Mouse (Mus musculus): Measurements from ENCODE around the gene Svop.

Gene Svop

DNA sequence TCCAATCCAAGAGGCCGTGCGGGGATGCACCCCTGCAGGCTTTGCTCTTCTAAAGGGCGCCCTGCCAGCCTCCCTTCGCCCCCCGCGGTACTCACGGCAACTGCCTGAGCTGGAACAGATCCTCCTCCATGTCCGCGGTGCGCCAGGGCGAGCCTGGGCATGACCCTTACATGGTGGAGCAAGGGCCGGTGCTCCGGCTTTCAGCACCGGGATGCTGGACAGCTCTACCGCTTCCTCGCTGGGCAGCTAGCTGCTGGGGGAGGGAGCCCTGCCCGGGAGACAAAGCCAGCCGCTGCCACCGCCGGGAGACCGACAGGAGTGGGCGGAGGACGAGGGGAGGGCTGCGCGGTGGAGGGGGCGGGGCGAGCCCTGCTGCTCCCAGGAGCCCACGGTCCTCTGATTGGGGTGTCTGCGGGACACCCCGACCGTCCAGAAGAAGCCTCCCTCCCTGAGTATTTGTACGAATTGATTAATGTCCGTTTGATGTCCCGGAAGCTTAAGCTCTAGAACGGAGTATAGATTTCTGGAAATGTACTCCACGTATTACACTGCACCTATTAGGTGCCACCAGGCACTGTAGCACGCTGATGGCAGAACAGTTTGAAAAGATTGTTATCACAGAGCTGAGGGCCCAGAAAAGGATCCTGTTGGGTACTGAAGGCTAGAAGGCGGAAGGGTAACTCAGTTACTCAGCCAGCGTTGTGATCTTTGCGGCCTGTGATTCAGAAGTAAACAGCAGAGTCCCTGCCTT lies at the start of gene Svop:
Gene Svop, minus strand, starts transcription at position 514 of the 751 bp plus-strand sequence.
- peak; percentile 83 to 88 for DNase-seq

DNA sequence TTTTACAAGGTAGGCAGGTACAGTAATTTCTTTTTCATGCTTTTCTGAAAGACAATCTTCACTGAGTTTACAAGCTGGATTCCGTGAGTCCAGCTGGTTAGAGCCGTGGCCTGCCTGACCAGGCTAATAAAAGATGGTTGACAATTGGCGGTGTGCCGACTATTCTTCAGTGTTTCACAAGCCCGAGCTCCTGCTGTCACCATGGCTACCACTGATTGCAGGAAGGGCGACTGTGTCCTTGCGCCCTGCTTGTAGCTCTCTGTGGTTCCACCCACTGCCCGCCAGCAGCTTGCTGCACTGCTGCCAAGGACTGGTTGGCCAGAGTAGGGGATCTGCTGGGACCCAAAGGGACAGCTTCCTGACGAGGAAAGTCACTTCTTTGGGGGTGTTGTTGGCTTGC lies 47.8 kb upstream of the Svop start:
- DNase-seq = peak; percentile 50 to 51

DNA sequence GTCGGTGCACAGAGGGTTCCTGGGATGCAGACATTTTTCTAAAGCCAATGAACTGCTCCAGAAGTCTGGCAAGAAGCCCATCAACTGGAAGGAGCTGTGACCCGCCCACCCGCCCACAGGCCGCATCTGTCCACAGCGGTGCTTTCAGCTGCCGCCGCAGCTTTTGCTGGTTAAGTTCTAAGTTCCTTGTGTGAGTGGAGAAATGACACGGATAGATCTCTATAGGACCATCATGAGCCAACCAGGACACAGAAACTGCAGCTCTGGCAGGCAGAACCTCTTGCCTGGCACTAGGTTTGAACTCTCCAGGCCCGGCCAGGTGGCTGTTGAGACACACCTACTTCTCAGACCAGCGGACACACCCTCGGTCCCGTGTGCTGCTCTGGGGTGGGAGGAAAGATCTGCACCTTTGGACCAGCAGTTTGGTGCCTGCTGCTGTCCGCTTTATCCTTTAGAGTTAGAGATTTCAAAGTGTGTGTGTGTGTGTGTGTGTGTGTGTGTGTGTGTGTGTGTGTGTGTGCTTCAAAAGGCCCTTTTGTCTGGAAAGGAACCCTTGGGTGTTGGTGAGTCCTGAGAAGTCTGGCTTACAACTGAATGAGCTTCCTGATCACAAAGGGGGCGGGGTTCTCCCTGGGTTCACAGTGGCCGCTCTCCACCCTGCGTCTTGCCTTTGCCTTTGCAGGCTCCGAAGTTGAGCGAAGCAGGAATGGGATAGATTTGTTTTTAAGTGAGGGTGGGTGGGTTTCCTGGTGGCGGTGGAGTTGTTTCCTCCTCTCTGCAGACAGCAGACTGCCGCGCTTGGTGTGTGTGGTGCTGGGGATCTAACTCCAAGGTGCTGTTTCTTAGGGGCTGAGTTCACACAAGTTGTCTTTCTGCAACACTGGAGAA lies 47.2 kb upstream of the Svop start:
- no peak for DNase-seq

DNA sequence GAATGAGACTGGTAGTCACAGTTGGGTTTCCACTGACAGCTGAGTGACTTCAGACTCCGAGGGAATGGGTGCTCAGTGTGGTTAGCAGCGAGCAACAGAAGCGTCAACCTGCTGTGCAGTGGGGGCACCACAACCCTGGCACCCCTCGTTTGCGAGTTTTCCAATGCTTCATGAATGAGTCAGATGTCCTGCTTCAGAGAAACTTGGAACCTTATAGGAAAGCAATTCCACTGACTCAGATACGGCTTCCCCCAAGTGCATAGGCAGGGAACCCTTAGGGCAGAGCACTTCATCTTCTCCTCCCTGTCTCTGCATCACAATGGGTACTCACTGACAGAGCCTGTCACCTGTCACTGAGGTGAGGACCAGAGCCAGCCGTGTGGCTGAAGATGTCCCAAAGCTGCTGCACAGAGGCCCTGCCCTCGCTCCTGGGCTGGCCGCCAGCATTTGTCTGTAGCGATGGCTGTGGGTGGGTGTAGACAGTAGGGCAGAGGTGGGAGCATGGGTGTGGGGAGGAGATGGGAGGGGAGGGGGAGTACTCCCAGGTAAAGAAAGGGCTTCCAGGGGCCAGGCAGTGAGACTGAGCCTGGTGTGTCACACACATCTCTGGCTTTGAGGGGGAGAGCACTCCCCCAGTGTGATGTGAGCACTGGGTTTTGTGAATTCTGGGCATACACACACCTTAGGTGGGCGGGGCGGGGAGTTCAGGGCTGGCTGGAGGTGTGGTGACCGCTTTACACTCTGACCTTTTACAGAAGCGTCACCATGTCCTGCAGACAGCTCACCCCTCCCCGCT lies 46.3 kb upstream of the Svop start:
- DNase-seq = no peak

GRCm38 (mm10) chr5:114135516-114135915 lies 44.1 kb upstream of the Svop start:
- no peak for DNase-seq

DNA sequence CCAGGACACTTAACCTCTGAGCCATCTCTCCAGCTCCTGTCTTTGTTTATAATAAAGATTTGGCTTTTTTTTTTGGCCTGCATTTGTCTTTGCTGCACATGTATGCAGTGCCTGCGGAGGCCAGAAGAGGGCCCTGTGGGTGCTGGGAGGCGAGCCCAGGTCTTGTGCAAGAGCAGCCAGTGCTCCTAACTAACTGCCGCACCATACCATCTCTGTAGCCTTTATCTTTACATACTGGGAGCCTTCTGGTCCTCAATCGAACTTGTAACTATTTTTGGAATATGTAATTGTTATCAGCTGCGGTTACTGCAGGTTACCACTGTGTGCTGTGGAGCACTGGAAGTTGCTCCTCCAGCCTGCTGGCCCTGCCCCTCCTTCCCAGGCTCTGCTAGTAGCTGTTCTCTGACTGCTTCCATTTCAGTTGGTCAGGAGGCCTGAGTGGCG lies 42.7 kb upstream of the Svop start:
- peak; percentile 31 to 49 for DNase-seq

GRCm38 (mm10) chr5:114132841-114133240 lies 41.5 kb upstream of the Svop start:
- no peak for DNase-seq

- peak in 1 of 2 experiments; percentile 54 for DNase-seq
These were observed 40.1 kb upstream of the Svop start for GRCm38 (mm10) chr5:114131521-114131840.

DNA sequence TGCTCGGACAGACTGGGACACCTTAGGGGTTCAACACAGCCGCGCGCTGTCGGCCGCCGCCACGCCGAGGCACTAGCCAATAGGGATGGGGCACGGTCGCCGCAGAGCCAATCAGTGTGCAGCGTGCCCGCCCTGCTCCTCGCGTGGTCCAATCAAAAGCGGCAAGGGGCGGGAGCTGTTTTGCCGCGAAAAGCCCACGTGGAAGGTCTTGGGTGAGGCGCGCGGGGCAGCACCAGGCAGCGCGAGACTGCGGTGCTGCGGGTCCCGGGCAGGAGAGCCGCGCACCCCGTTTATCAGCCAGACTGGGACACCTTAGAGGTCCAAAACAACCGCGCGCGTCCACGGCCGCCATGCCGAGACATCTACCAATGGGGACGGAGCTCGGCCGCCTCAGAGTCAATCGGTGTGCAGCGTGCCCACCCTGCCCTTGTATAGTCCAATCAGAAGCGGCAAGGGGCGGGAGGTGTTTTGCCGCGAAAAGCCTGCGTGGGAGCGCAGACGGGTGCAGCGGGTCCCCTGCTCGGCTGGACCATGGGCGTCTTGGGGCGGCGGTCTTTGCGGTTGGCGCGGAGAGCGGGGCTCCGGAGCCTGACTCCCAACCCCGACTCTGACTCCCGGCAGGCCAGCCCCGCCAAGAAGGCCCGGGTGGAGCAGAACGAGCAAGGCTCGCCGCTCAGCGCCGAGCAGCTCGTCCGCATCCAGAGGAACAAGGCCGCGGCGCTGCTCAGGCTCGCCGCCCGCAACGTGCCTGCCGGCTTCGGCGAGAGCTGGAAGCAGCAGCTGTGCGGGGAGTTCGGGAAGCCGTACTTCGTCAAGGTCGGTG lies 39.5 kb upstream of the Svop start:
- peak; percentile 93 to 96 for DNase-seq

GRCm38 (mm10) chr5:114130211-114130605 lies 38.8 kb upstream of the Svop start, which contains the start of gene Ung:
Ung (plus strand) TSS chr5:114130386.
- peak; percentile 32 to 59 for DNase-seq

DNA sequence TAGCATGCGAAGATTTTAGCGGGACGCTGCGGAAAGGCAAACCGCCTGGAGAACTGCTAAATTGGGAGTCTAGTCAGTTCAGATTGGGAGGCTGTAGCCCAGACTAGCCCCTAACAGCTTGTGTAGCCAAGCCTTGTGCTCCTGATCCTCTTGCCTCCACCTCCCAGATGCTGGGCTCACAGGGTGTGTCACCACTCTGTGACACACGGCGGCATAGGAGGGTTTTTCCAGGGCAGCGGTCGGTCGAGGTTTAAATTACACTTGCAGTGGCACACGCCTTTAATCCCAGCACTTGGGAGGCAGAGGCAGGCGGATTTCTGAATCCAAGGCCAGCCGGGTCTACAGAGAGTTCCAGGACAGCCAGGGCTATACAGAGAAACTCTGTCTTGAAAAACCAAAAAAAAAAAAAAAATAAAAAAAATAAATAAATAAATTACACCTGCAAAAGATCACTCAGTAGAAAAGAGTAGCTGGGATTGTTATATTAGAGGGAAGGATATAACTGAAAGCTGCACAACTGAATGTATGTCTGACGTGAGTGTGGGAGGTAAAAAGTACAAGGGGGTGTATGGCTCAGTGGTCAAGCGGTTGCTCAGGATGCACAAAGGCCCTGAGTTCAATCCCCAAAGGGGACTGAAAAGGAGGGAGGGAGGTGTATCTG lies 38.3 kb upstream of the Svop start:
- no peak for DNase-seq

DNA sequence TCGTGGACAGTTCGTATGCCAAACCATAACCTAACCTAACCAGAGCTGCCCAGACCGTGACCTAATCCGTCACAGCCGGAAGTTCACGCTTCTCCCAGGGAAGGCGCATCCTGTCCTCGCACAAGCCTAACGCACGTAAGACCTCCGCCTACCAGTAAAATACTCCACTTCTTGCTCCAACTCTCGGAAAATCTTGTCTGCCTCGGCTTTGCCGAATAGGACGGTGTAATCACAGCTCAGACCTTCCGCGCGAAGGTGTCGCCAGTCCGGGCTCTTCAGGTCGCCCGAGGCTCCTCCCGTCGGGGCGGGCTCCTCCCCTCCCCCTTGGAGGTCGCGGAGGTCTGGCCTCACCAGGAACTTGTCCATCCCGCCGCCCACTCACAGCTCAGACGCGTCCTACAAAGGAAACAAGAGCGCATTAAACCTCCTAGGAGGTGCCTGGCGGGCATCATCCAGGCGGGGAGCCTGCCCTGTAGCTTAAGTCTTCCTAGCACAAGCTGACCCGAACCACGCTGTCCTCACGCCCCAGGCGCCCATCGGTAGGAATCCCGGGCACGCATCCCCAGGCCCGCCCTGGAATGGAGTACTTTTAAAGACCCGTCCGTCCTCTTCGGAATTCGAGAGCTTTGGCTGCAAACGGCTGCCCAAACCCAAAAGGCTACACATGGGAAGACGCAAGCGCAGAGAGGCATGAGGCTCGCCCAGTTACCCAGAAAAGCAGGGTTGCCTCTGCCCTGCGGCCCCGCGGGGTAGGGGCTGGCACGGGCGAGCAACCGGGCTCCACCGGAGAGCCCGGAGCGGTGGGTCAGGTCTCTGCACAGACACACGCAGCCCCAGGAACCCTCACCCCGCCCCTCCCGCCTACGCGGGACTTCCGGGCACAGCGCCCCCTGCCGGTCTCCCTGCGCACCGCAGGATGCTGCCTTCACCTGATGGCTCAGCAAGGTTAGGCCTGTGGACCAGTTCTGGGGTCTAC lies 36.3 kb upstream of the Svop start, which contains the start of gene Alkbh2:
Gene Alkbh2, minus strand, starts transcription at position 845 of the 976 bp plus-strand sequence.
- DNase-seq = peak; percentile 85 to 86

GRCm38 (mm10) chr5:114126499-114127244 lies 35.3 kb upstream of the Svop start:
- no peak for DNase-seq

GRCm38 (mm10) chr5:114126008-114126407 lies 34.6 kb upstream of the Svop start:
- no peak for DNase-seq

DNA sequence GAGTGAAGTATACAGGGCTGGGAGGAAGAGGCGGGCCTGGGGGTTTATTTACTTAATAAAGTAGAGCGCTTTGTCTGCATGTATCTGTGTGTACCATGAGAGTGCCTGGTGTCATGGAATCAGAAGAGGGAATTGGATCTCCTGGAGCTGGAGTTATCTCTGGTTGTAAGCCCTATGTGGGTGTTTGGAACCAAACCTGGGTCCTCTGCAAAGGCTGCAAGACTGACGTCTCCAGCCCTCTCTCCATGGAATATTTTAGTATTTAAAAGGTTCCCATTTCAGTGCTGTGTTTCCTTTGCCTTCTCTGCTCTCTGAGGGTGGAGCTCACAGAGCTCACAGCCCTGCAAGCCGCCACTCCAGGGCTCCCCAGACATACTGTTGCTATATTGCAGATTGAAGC lies 28.4 kb upstream of the Svop start:
- no peak for DNase-seq

DNA sequence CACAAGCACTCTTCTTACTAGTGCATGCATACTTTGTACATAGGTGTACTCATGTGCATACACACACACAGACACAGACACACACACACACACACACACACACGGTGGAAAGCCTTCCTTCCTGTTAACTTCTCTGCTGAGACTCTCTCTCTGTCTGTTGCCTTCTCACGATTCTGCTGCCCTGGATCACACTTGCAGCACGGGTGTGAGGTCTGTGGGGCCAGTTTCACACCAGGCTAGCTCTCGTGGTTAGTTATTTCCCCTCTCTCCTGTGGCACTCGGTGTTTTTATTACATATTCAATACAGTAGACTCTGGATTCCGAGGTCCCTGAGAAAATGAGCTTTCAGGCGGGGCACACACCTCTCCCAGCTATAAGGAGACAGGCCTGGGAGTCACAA lies 25.2 kb upstream of the Svop start:
- no peak for DNase-seq

- DNase-seq = no peak
These were observed 23.7 kb upstream of the Svop start for GRCm38 (mm10) chr5:114115030-114115429.

GRCm38 (mm10) chr5:114113334-114113733 lies 22.0 kb upstream of the Svop start:
- no peak for DNase-seq

- DNase-seq = no peak
These were observed 15.1 kb upstream of the Svop start for GRCm38 (mm10) chr5:114106391-114106935.

All from cerebellum, postnatal 36 days (tissue).